Mouse (Mus musculus) stomach, postnatal 0 days (tissue): ENCODE measurements around the gene Herc2. TPM values are rescaled to one million over a fixed set of nuclear protein-coding genes. Genes with fewer than 3 reads are reported as not detected.

ENCODE experiments used
- ATAC-seq: fragments of 200-750 bp; cut with Nextera tagmentation; 2 replicates; pipeline ENCODE4 v1.8.0; 2017; ENCODE audit not compliant: low FRiP score, low TSS enrichment
- DNase-seq: peaks from one replicate; pipeline ENCODE4 v3.0.0-alpha.2; 2016; ENCODE audit warnings: low spot score
- H3K27ac ChIP-seq: fragments of 300-500 bp; sonication (generic); replicated peaks from 2 replicates; pipeline ENCODE4 v1.5.1; 2014; ENCODE audit warnings: mild to moderate bottlenecking, control low read depth
- H3K27me3 ChIP-seq: fragments of 300-500 bp; sonication (generic); 2 replicates; pipeline ENCODE4 v1.6.1; 2014; ENCODE audit warnings: low read length; ENCODE audit not compliant: control insufficient read depth, insufficient read depth
- H3K36me3 ChIP-seq: fragments of 300-500 bp; sonication (generic); 2 replicates; pipeline ENCODE4 v1.6.1; 2014; ENCODE audit warnings: low read length, mixed read lengths; ENCODE audit not compliant: control insufficient read depth, insufficient read depth
- H3K4me1 ChIP-seq: fragments of 300-500 bp; sonication (generic); replicated peaks from 2 replicates; pipeline ENCODE4 v1.6.1; 2014; ENCODE audit warnings: antibody characterized with exemption; ENCODE audit not compliant: control insufficient read depth, insufficient read depth
- H3K4me2 ChIP-seq: fragments of 300-500 bp; sonication (generic); replicated peaks from 2 replicates; pipeline ENCODE4 v1.6.1; 2014; ENCODE audit warnings: low read depth, mild to moderate bottlenecking, control low read depth, moderate library complexity
- H3K4me3 ChIP-seq: fragments of 300-500 bp; sonication (generic); 2 replicates; pipeline ENCODE4 v1.5.1; 2014; ENCODE audit warnings: low read depth, low read length, control low read depth
- H3K9ac ChIP-seq: fragments of 300-500 bp; sonication (generic); 2 replicates; pipeline ENCODE4 v1.6.1; 2014; ENCODE audit warnings: mild to moderate bottlenecking, low read length, control low read depth, mixed read lengths
- H3K9me3 ChIP-seq: fragments of 300-500 bp; sonication (generic); 2 replicates; pipeline ENCODE4 v1.6.1; 2016; ENCODE audit warnings: low read length; ENCODE audit not compliant: control insufficient read depth
- CTCF ChIP-seq: IDR thresholded peaks from 2 replicates; pipeline ENCODE4 v1.5.1; 2016; ENCODE audit warnings: antibody characterized with exemption, low read depth, mild to moderate bottlenecking, moderate library complexity
- EP300 ChIP-seq: optimal IDR thresholded peaks from 2 replicates; pipeline ENCODE3; 2016; ENCODE audit warnings: antibody characterized with exemption
- WGBS: fragments of 180-500 bp; shearing (Covaris S2); extraction: QIAGEN DNeasy Blood & Tissue Kit; methylation state at CpG from one replicate; pipeline ENCODE4 v1.1.7; 2014; 5-methylcytosine and 5-hydroxymethylcytosine counted together
- polyA plus RNA-seq: library from polyadenylated mRNA; unstranded; fragments of >200 nt; fragmentation: Nextera tagmentation; extraction: Ambion mirVana; gene quantifications from 2 replicates; pipeline ENCODE4 v1.2.1, GENCODE M21; 2015

The Herc2 gene
- polyA plus RNA-seq, 1 experiment from 2014 or later = 11.9 TPM

GRCm38 (mm10) chr7:56168713-56169112 is 118.7 kb downstream of the Herc2 start:
- no peaks in the 10 kb centered on the region for H3K27me3 ChIP-seq
- TF ChIP-seq CTCF (no peak), EP300 (no peak)
- H3K4me2 ChIP-seq = no peak overlapping the region
- no peak overlapping the region for H3K27ac ChIP-seq
- ATAC-seq = no peak
- no peaks in the 10 kb centered on the region for H3K4me1 ChIP-seq
- WGBS = 65% methylated on average over 7 of the region's 7 CpGs
- H3K36me3 ChIP-seq = peaks cover 16% of the 10 kb centered on the region
- no peak overlapping the region for H3K4me3 ChIP-seq
- H3K9me3 ChIP-seq = no peaks in the 10 kb centered on the region
- no peak overlapping the region for H3K9ac ChIP-seq
- no peak for DNase-seq

- Histone ChIP-seq H3K9ac (no peak overlapping the region), H3K27ac (no peak overlapping the region), H3K4me2 (no peak overlapping the region), H3K4me1 (no peaks in the 10 kb centered on the region), H3K4me3 (no peak overlapping the region), H3K36me3 (0 out of 2 replicates have a peak, but pooled peaks cover 8% of the 10 kb centered on the region), H3K9me3 (no peaks in the 10 kb centered on the region), H3K27me3 (no peaks in the 10 kb centered on the region)
- 70% methylated on average over 3 of the region's 3 CpGs for WGBS
- TF ChIP-seq CTCF = no peak
- no peak for TF ChIP-seq EP300
- no peak for DNase-seq
- ATAC-seq = no peak
Measured at GRCm38 (mm10) chr7:56177371-56177770, 127.4 kb downstream of the Herc2 start.

- no peaks in the 10 kb centered on the region for H3K4me1 ChIP-seq
- H3K27ac ChIP-seq = no peak overlapping the region
- H3K4me3 ChIP-seq = no peak overlapping the region
- TF ChIP-seq EP300 (no peak), CTCF (no peak)
- no peaks in the 10 kb centered on the region for H3K9me3 ChIP-seq
- no peak overlapping the region for H3K9ac ChIP-seq
- H3K36me3 ChIP-seq = peaks cover 24% of the 10 kb centered on the region
- ATAC-seq = no peak
- DNase-seq = no peak
- H3K4me2 ChIP-seq = no peak overlapping the region
- whole genome bisulfite sequencing = 90% methylated on average over 6 of the region's 6 CpGs
- no peaks in the 10 kb centered on the region for H3K27me3 ChIP-seq
Measured at GRCm38 (mm10) chr7:56191041-56191440, 141.0 kb downstream of the Herc2 start.

GRCm38 (mm10) chr7:56191661-56192060 is 141.7 kb downstream of the Herc2 start:
- H3K4me2 ChIP-seq = no peak overlapping the region
- H3K4me3 ChIP-seq = no peak overlapping the region
- H3K4me1 ChIP-seq = no peaks in the 10 kb centered on the region
- H3K27me3 ChIP-seq = no peaks in the 10 kb centered on the region
- no peak for DNase-seq
- no peak overlapping the region for H3K27ac ChIP-seq
- TF ChIP-seq EP300 (no peak), CTCF (no peak)
- no peaks in the 10 kb centered on the region for H3K9me3 ChIP-seq
- 57% methylated on average over 4 of the region's 4 CpGs for WGBS
- no peak for ATAC-seq
- H3K36me3 ChIP-seq = peaks cover 24% of the 10 kb centered on the region
- H3K9ac ChIP-seq = no peak overlapping the region

- Histone ChIP-seq H3K27me3 (no peaks in the 10 kb centered on the region), H3K36me3 (peaks cover 26% of the 10 kb centered on the region; the same call in 1 of the 2 replicates)
- ATAC-seq = no peak
Measured at GRCm38 (mm10) chr7:56201483-56202218, 151.7 kb downstream of the Herc2 start.

GRCm38 (mm10) chr7:56202843-56203242 is 152.8 kb downstream of the Herc2 start:
- 100% methylated on average over 3 of the region's 3 CpGs for WGBS
- Histone ChIP-seq H3K27me3 (no peaks in the 10 kb centered on the region), H3K27ac (no peak overlapping the region), H3K4me2 (no peak overlapping the region), H3K36me3 (peaks cover 20% of the 10 kb centered on the region), H3K4me3 (no peak overlapping the region), H3K9ac (no peak overlapping the region), H3K9me3 (no peaks in the 10 kb centered on the region), H3K4me1 (no peaks in the 10 kb centered on the region)
- ATAC-seq = no peak
- no peak for DNase-seq
- TF ChIP-seq EP300 (no peak), CTCF (no peak)

More at GRCm38 (mm10) chr7:56201483-56202218, 151.7 kb downstream of the Herc2 start:
- Histone ChIP-seq H3K4me3 (no peak overlapping the region), H3K4me2 (no peak overlapping the region), H3K4me1 (no peaks in the 10 kb centered on the region), H3K27ac (no peak overlapping the region), H3K9ac (no peak overlapping the region), H3K9me3 (no peaks in the 10 kb centered on the region)
- TF ChIP-seq EP300 (no peak), CTCF (no peak)
- WGBS = 90% methylated on average over 10 of the region's 10 CpGs
- DNase-seq = no peak
